Mouse (Mus musculus): ENCODE measurements around the gene Gfm1. TPM values are rescaled to one million over a fixed set of nuclear protein-coding genes. Genes with fewer than 3 reads are reported as not detected.

Gfm1 gene
- polyA plus RNA-seq, 1 experiment from 2014 or later, result 99.6 TPM

GRCm38 (mm10) chr3:67498773-67499405 is 69.0 kb downstream of the Gfm1 start:
- WGBS, result 81% methylated on average over 8 of the region's 8 CpGs
- no peak for ATAC-seq (replicated peaks; ENCODE audit: insufficient number of reproducible peaks, insufficient read depth, low FRiP score, low read depth)
- H3K4me2 ChIP-seq, result no peak overlapping the region
- no peak overlapping the region for H3K27ac ChIP-seq
- H3K4me3 ChIP-seq, result no peak overlapping the region
- no peaks in the 10 kb centered on the region for H3K9me3 ChIP-seq (replicated peaks)
- H3K9ac ChIP-seq, result no peak overlapping the region
- H3K27me3 ChIP-seq, result no peaks in the 10 kb centered on the region
- no peaks in the 10 kb centered on the region for H3K4me1 ChIP-seq (replicated peaks)
- no peaks in the 10 kb centered on the region for H3K36me3 ChIP-seq

- no peak for ATAC-seq (replicated peaks; ENCODE audit: insufficient number of reproducible peaks, insufficient read depth, low FRiP score, low read depth)
- Histone ChIP-seq H3K9ac (no peak overlapping the region), H3K27me3 (no peaks in the 10 kb centered on the region), H3K36me3 (no peaks in the 10 kb centered on the region), H3K4me1 (replicated peaks) (no peaks in the 10 kb centered on the region), H3K4me3 (no peak overlapping the region), H3K4me2 (no peak overlapping the region), H3K9me3 (replicated peaks) (no peaks in the 10 kb centered on the region), H3K27ac (no peak overlapping the region)
- WGBS, result 83% methylated on average over 4 of the region's 4 CpGs
Observed at GRCm38 (mm10) chr3:67499406-67499791, 69.5 kb downstream of the Gfm1 start.

GRCm38 (mm10) chr3:67503878-67504277 is 74.0 kb downstream of the Gfm1 start:
- H3K4me3 ChIP-seq, result no peak overlapping the region
- no peaks in the 10 kb centered on the region for H3K36me3 ChIP-seq
- no peak overlapping the region for H3K9ac ChIP-seq
- H3K4me2 ChIP-seq, result no peak overlapping the region
- 6% methylated on average over 3 of the region's 3 CpGs for WGBS
- no peaks in the 10 kb centered on the region for H3K27me3 ChIP-seq
- H3K4me1 ChIP-seq (replicated peaks), result no peaks in the 10 kb centered on the region
- ATAC-seq (replicated peaks; ENCODE audit: insufficient number of reproducible peaks, insufficient read depth, low FRiP score, low read depth), result no peak
- no peaks in the 10 kb centered on the region for H3K9me3 ChIP-seq (replicated peaks)
- H3K27ac ChIP-seq, result no peak overlapping the region

- Histone ChIP-seq H3K4me2 (no peak overlapping the region), H3K4me3 (no peak overlapping the region), H3K9me3 (replicated peaks) (no peaks in the 10 kb centered on the region), H3K4me1 (replicated peaks) (no peaks in the 10 kb centered on the region), H3K27me3 (no peaks in the 10 kb centered on the region), H3K27ac (no peak overlapping the region), H3K9ac (no peak overlapping the region), H3K36me3 (no peaks in the 10 kb centered on the region)
- WGBS, result 76% methylated on average over 2 of the region's 2 CpGs
- ATAC-seq (replicated peaks; ENCODE audit: insufficient number of reproducible peaks, insufficient read depth, low FRiP score, low read depth), result no peak
Observed at GRCm38 (mm10) chr3:67505286-67505685, 75.4 kb downstream of the Gfm1 start.

GRCm38 (mm10) chr3:67508216-67508892 is 78.5 kb downstream of the Gfm1 start:
- H3K9ac ChIP-seq, result no peak overlapping the region
- H3K9me3 ChIP-seq (replicated peaks), result no peaks in the 10 kb centered on the region
- H3K4me1 ChIP-seq (replicated peaks), result no peaks in the 10 kb centered on the region
- H3K36me3 ChIP-seq, result no peaks in the 10 kb centered on the region
- no peak overlapping the region for H3K4me3 ChIP-seq
- 72% methylated on average over 10 of the region's 10 CpGs for WGBS
- H3K4me2 ChIP-seq, result no peak overlapping the region
- H3K27me3 ChIP-seq, result no peaks in the 10 kb centered on the region
- no peak overlapping the region for H3K27ac ChIP-seq
- no peak for ATAC-seq (replicated peaks; ENCODE audit: insufficient number of reproducible peaks, insufficient read depth, low FRiP score, low read depth)

GRCm38 (mm10) chr3:67512807-67513206 is 82.9 kb downstream of the Gfm1 start:
- H3K4me1 ChIP-seq (replicated peaks), result peaks cover 6% of the 10 kb centered on the region
- no peaks in the 10 kb centered on the region for H3K36me3 ChIP-seq
- WGBS, result 1% methylated on average over 5 of the region's 5 CpGs
- no peak overlapping the region for H3K27ac ChIP-seq
- no peak for ATAC-seq (replicated peaks; ENCODE audit: insufficient number of reproducible peaks, insufficient read depth, low FRiP score, low read depth)
- H3K4me2 ChIP-seq, result no peak overlapping the region
- H3K27me3 ChIP-seq, result peaks cover 27% of the 10 kb centered on the region
- no peak overlapping the region for H3K4me3 ChIP-seq
- no peak overlapping the region for H3K9ac ChIP-seq
- H3K9me3 ChIP-seq (replicated peaks), result no peaks in the 10 kb centered on the region

GRCm38 (mm10) chr3:67514801-67515273 is 84.9 kb downstream of the Gfm1 start:
- Histone ChIP-seq H3K27me3 (peaks cover 27% of the 10 kb centered on the region), H3K4me3 (peak overlapping the region; percentile 57), H3K27ac (no peak overlapping the region), H3K36me3 (no peaks in the 10 kb centered on the region), H3K4me1 (replicated peaks) (peaks cover 6% of the 10 kb centered on the region), H3K9me3 (replicated peaks) (no peaks in the 10 kb centered on the region), H3K4me2 (peak overlapping the region; percentile 99), H3K9ac (peak overlapping the region; percentile 53)
- ATAC-seq (replicated peaks; ENCODE audit: insufficient number of reproducible peaks, insufficient read depth, low FRiP score, low read depth), result peak; percentile 32; the same call in 1 of the 2 replicates
- 6% methylated on average over 36 of the region's 40 CpGs for WGBS

- Histone ChIP-seq H3K36me3 (no peaks in the 10 kb centered on the region), H3K9ac (peak within 1 kb of the TSS; percentile 53), H3K4me1 (replicated peaks) (peaks cover 6% of the 10 kb centered on the region), H3K27me3 (peaks cover 27% of the 10 kb centered on the region), H3K4me2 (peak within 1 kb of the TSS; percentile 99), H3K27ac (no peak within 1 kb of the TSS), H3K4me3 (peak within 1 kb of the TSS; percentile 57), H3K9me3 (replicated peaks) (no peaks in the 10 kb centered on the region)
- 3% methylated on average over 38 of the region's 38 CpGs for WGBS
- peak; percentile 28; the same call in 1 of the 2 replicates for ATAC-seq (replicated peaks; ENCODE audit: insufficient number of reproducible peaks, insufficient read depth, low FRiP score, low read depth)
Observed at GRCm38 (mm10) chr3:67515274-67515801, 85.4 kb downstream of the Gfm1 start, which contains the start of gene Rarres1. TSS of gene Rarres1 (minus strand) at chr3:67515523.

- no peak overlapping the region for H3K27ac ChIP-seq
- no peak overlapping the region for H3K9ac ChIP-seq
- H3K4me1 ChIP-seq (replicated peaks), result peaks cover 7% of the 10 kb centered on the region
- no peak overlapping the region for H3K4me3 ChIP-seq
- H3K27me3 ChIP-seq, result peaks cover 18% of the 10 kb centered on the region
- WGBS, result 86% methylated on average over 5 of the region's 5 CpGs
- ATAC-seq (replicated peaks; ENCODE audit: insufficient number of reproducible peaks, insufficient read depth, low FRiP score, low read depth), result no peak
- no peak overlapping the region for H3K4me2 ChIP-seq
- H3K9me3 ChIP-seq (replicated peaks), result no peaks in the 10 kb centered on the region
- H3K36me3 ChIP-seq, result no peaks in the 10 kb centered on the region
Observed at GRCm38 (mm10) chr3:67520568-67521143, 90.8 kb downstream of the Gfm1 start.

- Histone ChIP-seq H3K36me3 (no peaks in the 10 kb centered on the region), H3K4me2 (no peak overlapping the region), H3K27me3 (no peaks in the 10 kb centered on the region), H3K9ac (no peak overlapping the region), H3K4me1 (replicated peaks) (peaks cover 6% of the 10 kb centered on the region; the same call in 1 of the 2 replicates), H3K4me3 (no peak overlapping the region), H3K27ac (no peak overlapping the region), H3K9me3 (replicated peaks) (no peaks in the 10 kb centered on the region)
- WGBS, result 81% methylated on average over 8 of the region's 8 CpGs
- no peak for ATAC-seq (replicated peaks; ENCODE audit: insufficient number of reproducible peaks, insufficient read depth, low FRiP score, low read depth)
Observed at GRCm38 (mm10) chr3:67522709-67523108, 92.8 kb downstream of the Gfm1 start.

GRCm38 (mm10) chr3:67524768-67525167 is 94.9 kb downstream of the Gfm1 start:
- H3K4me1 ChIP-seq (replicated peaks), result peaks cover 6% of the 10 kb centered on the region; the same call in 1 of the 2 replicates
- no peaks in the 10 kb centered on the region for H3K27me3 ChIP-seq
- no peaks in the 10 kb centered on the region for H3K36me3 ChIP-seq
- no peak overlapping the region for H3K4me3 ChIP-seq
- 74% methylated on average over 6 of the region's 6 CpGs for WGBS
- no peak overlapping the region for H3K9ac ChIP-seq
- ATAC-seq (replicated peaks; ENCODE audit: insufficient number of reproducible peaks, insufficient read depth, low FRiP score, low read depth), result no peak
- H3K4me2 ChIP-seq, result no peak overlapping the region
- H3K9me3 ChIP-seq (replicated peaks), result no peaks in the 10 kb centered on the region
- H3K27ac ChIP-seq, result no peak overlapping the region

All from heart, embryonic 15.5 days (tissue).